Mouse (Mus musculus) liver, embryonic 13.5 days (tissue): ENCODE measurements around the gene Vamp8. TPM values are rescaled to one million over a fixed set of nuclear protein-coding genes. Genes with fewer than 3 reads are reported as not detected.
A peak's percentile ranks its signal among the peaks of the same experiment; 100 is the strongest.

Experiments
- ATAC-seq: fragments of 200-750 bp; cut with Nextera tagmentation; 2 replicates; pipeline ENCODE4 v1.8.0; 2017; ENCODE audit warnings: low read depth, mild to moderate bottlenecking, moderate number of reproducible peaks, moderate library complexity
- DNase-seq: peaks from one replicate; pipeline ENCODE4 v3.0.0; 2022
- H3K27ac ChIP-seq: fragments of 300-500 bp; sonication (generic); 2 replicates; pipeline ENCODE4 v1.5.1; 2015; ENCODE audit warnings: moderate library complexity, mild to moderate bottlenecking, inconsistent platforms
- H3K27me3 ChIP-seq: fragments of 300-500 bp; sonication (generic); 2 replicates; pipeline ENCODE4 v1.6.1; 2015; ENCODE audit warnings: mild to moderate bottlenecking, inconsistent platforms
- H3K36me3 ChIP-seq: fragments of 300-500 bp; sonication (generic); 2 replicates; pipeline ENCODE4 v1.6.1; 2015; ENCODE audit warnings: mild to moderate bottlenecking, inconsistent platforms
- H3K4me1 ChIP-seq: fragments of 300-500 bp; sonication (generic); replicated peaks from 2 replicates; pipeline ENCODE4 v1.6.1; 2015; ENCODE audit warnings: inconsistent platforms
- H3K4me2 ChIP-seq: fragments of 300-500 bp; sonication (generic); 2 replicates; pipeline ENCODE4 v1.6.1; 2015; ENCODE audit warnings: inconsistent platforms, mild to moderate bottlenecking, moderate library complexity
- H3K4me3 ChIP-seq: fragments of 300-500 bp; sonication (generic); replicated peaks from 2 replicates; pipeline ENCODE4 v1.5.1; 2015; ENCODE audit warnings: mild to moderate bottlenecking, inconsistent platforms
- H3K9ac ChIP-seq: fragments of 300-500 bp; sonication (generic); 2 replicates; pipeline ENCODE4 v1.6.1; 2015; ENCODE audit warnings: mild to moderate bottlenecking, inconsistent platforms
- H3K9me3 ChIP-seq: fragments of 300-500 bp; sonication (generic); replicated peaks from 2 replicates; pipeline ENCODE4 v1.6.1; 2016; ENCODE audit warnings: inconsistent platforms
- WGBS: fragments of 180-500 bp; shearing (Covaris S2); methylation state at CpG from one replicate; pipeline ENCODE4 v1.1.7; 2015; ENCODE audit not compliant: insufficient replicate concordance; 5-methylcytosine and 5-hydroxymethylcytosine counted together
- polyA plus RNA-seq: library from polyadenylated mRNA; unstranded; fragments of >200 nt; fragmentation: Nextera tagmentation; extraction: Ambion mirVana; gene quantifications from 2 replicates; pipeline ENCODE4 v1.2.1, GENCODE M21; 2015

Vamp8 gene
- polyA plus RNA-seq, 1 experiment from 2014 or later = 260 TPM

GRCm38 (mm10) chr6:72383952-72384351 is 6.6 kb downstream of the Vamp8 start:
- WGBS = 16% methylated on average over 7 of the region's 7 CpGs
- peak overlapping the region; percentile 55 for H3K9ac ChIP-seq
- H3K4me2 ChIP-seq = peak overlapping the region; percentile 43
- H3K4me3 ChIP-seq = 0 out of 2 replicates have a peak overlapping the region, but pooled peaks have one; percentile 13
- H3K36me3 ChIP-seq = peaks cover 44% of the 10 kb centered on the region
- peak overlapping the region; percentile 91 for H3K27ac ChIP-seq
- ATAC-seq (peak; percentile 86), DNase-seq (peak; percentile 68)
- peaks cover 90% of the 10 kb centered on the region for H3K4me1 ChIP-seq
- no peaks in the 10 kb centered on the region for H3K27me3 ChIP-seq
- no peaks in the 10 kb centered on the region for H3K9me3 ChIP-seq

- peak overlapping the region; percentile 43 for H3K4me2 ChIP-seq
- no peak for ATAC-seq
- DNase-seq = no peak
- H3K4me3 ChIP-seq = no peak overlapping the region
- H3K27me3 ChIP-seq = no peaks in the 10 kb centered on the region
- peak overlapping the region; percentile 55 for H3K9ac ChIP-seq
- H3K36me3 ChIP-seq = peaks cover 37% of the 10 kb centered on the region
- 57% methylated on average over 6 of the region's 6 CpGs for WGBS
- peaks cover 90% of the 10 kb centered on the region for H3K4me1 ChIP-seq
- peak overlapping the region; percentile 91 for H3K27ac ChIP-seq
- no peaks in the 10 kb centered on the region for H3K9me3 ChIP-seq
These were observed 7.2 kb downstream of the Vamp8 start for GRCm38 (mm10) chr6:72383142-72383820.

GRCm38 (mm10) chr6:72382494-72382893 is 8.0 kb downstream of the Vamp8 start:
- Histone ChIP-seq H3K27ac (peak overlapping the region; percentile 91), H3K27me3 (no peaks in the 10 kb centered on the region), H3K9ac (peak overlapping the region; percentile 55; the same call in 1 of the 2 replicates), H3K4me3 (no peak overlapping the region), H3K4me1 (peaks cover 90% of the 10 kb centered on the region), H3K4me2 (no peak overlapping the region), H3K36me3 (peaks cover 30% of the 10 kb centered on the region), H3K9me3 (no peaks in the 10 kb centered on the region)
- DNase-seq (no peak), ATAC-seq (no peak)
- 73% methylated on average over 6 of the region's 6 CpGs for WGBS

- peak within 1 kb of the TSS; percentile 84 for H3K4me2 ChIP-seq
- under 1% methylated on average over 49 of the region's 49 CpGs for WGBS
- H3K27ac ChIP-seq = peak within 1 kb of the TSS; percentile 94
- peak within 1 kb of the TSS; percentile 82 for H3K4me3 ChIP-seq
- DNase-seq (peak; percentile 84), ATAC-seq (peak; percentile 84)
- peaks cover 11% of the 10 kb centered on the region for H3K36me3 ChIP-seq
- H3K4me1 ChIP-seq = peaks cover 92% of the 10 kb centered on the region
- H3K9me3 ChIP-seq = no peaks in the 10 kb centered on the region
- H3K9ac ChIP-seq = peak within 1 kb of the TSS; percentile 90
- H3K27me3 ChIP-seq = no peaks in the 10 kb centered on the region
These were observed 10.3 kb downstream of the Vamp8 start, which contains the start of gene Vamp5 for GRCm38 (mm10) chr6:72380131-72380770. Vamp5 (minus strand) TSS chr6:72380468.

- peak; percentile 15 for ATAC-seq
- Histone ChIP-seq H3K27me3 (no peaks in the 10 kb centered on the region), H3K9me3 (no peaks in the 10 kb centered on the region), H3K27ac (peak overlapping the region; percentile 94), H3K4me3 (peak overlapping the region; percentile 82), H3K36me3 (peaks cover 4% of the 10 kb centered on the region), H3K4me1 (peaks cover 92% of the 10 kb centered on the region), H3K9ac (peak overlapping the region; percentile 90), H3K4me2 (peak overlapping the region; percentile 84)
- DNase-seq = no peak
- 14% methylated on average over 7 of the region's 7 CpGs for WGBS
These were observed 10.9 kb downstream of the Vamp8 start for GRCm38 (mm10) chr6:72379377-72380130.

GRCm38 (mm10) chr6:72378510-72379234 is 11.8 kb downstream of the Vamp8 start:
- no peak for ATAC-seq
- Histone ChIP-seq H3K27me3 (no peaks in the 10 kb centered on the region), H3K36me3 (no peaks in the 10 kb centered on the region; the same call in 1 of the 2 replicates), H3K4me3 (peak overlapping the region; percentile 82), H3K9ac (peak overlapping the region; percentile 90), H3K4me2 (peak overlapping the region; percentile 84), H3K4me1 (peaks cover 92% of the 10 kb centered on the region), H3K9me3 (no peaks in the 10 kb centered on the region), H3K27ac (peak overlapping the region; percentile 94)
- DNase-seq = no peak
- 52% methylated on average over 8 of the region's 8 CpGs for WGBS

- no peaks in the 10 kb centered on the region for H3K9me3 ChIP-seq
- peak; percentile 50 for DNase-seq
- peak; percentile 82 for ATAC-seq
- H3K4me1 ChIP-seq = peaks cover 96% of the 10 kb centered on the region
- 0 out of 2 replicates have a peak overlapping the region, but pooled peaks have one; percentile 7 for H3K4me3 ChIP-seq
- peak overlapping the region; percentile 31 for H3K9ac ChIP-seq
- 22% methylated on average over 15 of the region's 15 CpGs for WGBS
- peaks cover 8% of the 10 kb centered on the region; the same call in 1 of the 2 replicates for H3K36me3 ChIP-seq
- peak overlapping the region; percentile 61 for H3K27ac ChIP-seq
- H3K4me2 ChIP-seq = peak overlapping the region; percentile 51
- no peaks in the 10 kb centered on the region for H3K27me3 ChIP-seq
These were observed 15.5 kb downstream of the Vamp8 start for GRCm38 (mm10) chr6:72374820-72375563.

- ATAC-seq = peak; percentile 39; the same call in 1 of the 2 replicates
- H3K27ac ChIP-seq = peak overlapping the region; percentile 64
- H3K36me3 ChIP-seq = peaks cover 14% of the 10 kb centered on the region
- DNase-seq = no peak
- peak overlapping the region; percentile 31; the same call in 1 of the 2 replicates for H3K9ac ChIP-seq
- H3K9me3 ChIP-seq = no peaks in the 10 kb centered on the region
- H3K4me2 ChIP-seq = peak overlapping the region; percentile 51
- WGBS = 44% methylated on average over 7 of the region's 7 CpGs
- peaks cover 96% of the 10 kb centered on the region for H3K4me1 ChIP-seq
- H3K27me3 ChIP-seq = no peaks in the 10 kb centered on the region
- H3K4me3 ChIP-seq = no peak overlapping the region
These were observed 16.3 kb downstream of the Vamp8 start for GRCm38 (mm10) chr6:72374206-72374605.

- H3K27me3 ChIP-seq = no peaks in the 10 kb centered on the region
- no peak overlapping the region for H3K9ac ChIP-seq
- ATAC-seq = no peak
- peaks cover 86% of the 10 kb centered on the region for H3K4me1 ChIP-seq
- no peak overlapping the region for H3K4me2 ChIP-seq
- DNase-seq = no peak
- 81% methylated on average over 4 of the region's 4 CpGs for WGBS
- H3K27ac ChIP-seq = no peak overlapping the region
- H3K36me3 ChIP-seq = peaks cover 23% of the 10 kb centered on the region
- no peak overlapping the region for H3K4me3 ChIP-seq
- no peaks in the 10 kb centered on the region for H3K9me3 ChIP-seq
These were observed 17.3 kb downstream of the Vamp8 start for GRCm38 (mm10) chr6:72373184-72373583.

- 50% methylated on average over 1 of the region's 1 CpGs for WGBS
- Histone ChIP-seq H3K4me3 (no peak overlapping the region), H3K27ac (peak overlapping the region; percentile 50; the same call in 1 of the 2 replicates)
These were observed 18.9 kb downstream of the Vamp8 start for GRCm38 (mm10) chr6:72371571-72371970.

More at GRCm38 (mm10) chr6:72371571-72371970, 18.9 kb downstream of the Vamp8 start:
- no peak overlapping the region; the same call in 1 of the 2 replicates for H3K9ac ChIP-seq
- H3K27me3 ChIP-seq = no peaks in the 10 kb centered on the region
- no peak overlapping the region for H3K4me2 ChIP-seq
- peaks cover 25% of the 10 kb centered on the region for H3K36me3 ChIP-seq
- peaks cover 71% of the 10 kb centered on the region for H3K4me1 ChIP-seq
- H3K9me3 ChIP-seq = no peaks in the 10 kb centered on the region
- DNase-seq = no peak
- ATAC-seq = no peak
